Mouse (Mus musculus) thymus, postnatal 14 days (tissue): ENCODE measurements around the gene Pde4d.
A peak's percentile ranks its signal among the peaks of the same experiment; 100 is the strongest.

ENCODE experiments used
- DNase-seq: peaks from one replicate; pipeline ENCODE4 v3.0.0; 2021

Pde4d gene

GRCm38 (mm10) chr13:109645284-109645909, 1195.6 kb downstream of the Pde4d start:
- DNase-seq, result peak; percentile 27

DNA sequence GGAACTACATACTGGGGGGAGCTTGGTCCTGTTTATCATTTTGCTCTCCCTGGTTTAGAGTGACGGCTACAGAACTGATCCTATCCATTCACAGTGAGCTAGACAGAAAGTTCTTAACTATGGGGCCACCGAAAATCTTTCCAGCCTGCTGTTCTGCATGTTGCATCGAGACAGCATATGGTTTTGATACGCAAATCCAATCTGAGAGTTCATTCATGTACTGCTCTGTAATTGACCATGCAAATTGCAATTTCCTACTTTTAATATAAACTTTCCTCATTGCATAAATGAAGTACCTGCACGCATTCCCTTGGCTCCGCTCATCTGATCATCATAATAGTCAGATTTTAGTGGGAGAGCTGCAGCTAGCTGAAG, 1196.1 kb downstream of the Pde4d start:
- no peak for DNase-seq

DNA sequence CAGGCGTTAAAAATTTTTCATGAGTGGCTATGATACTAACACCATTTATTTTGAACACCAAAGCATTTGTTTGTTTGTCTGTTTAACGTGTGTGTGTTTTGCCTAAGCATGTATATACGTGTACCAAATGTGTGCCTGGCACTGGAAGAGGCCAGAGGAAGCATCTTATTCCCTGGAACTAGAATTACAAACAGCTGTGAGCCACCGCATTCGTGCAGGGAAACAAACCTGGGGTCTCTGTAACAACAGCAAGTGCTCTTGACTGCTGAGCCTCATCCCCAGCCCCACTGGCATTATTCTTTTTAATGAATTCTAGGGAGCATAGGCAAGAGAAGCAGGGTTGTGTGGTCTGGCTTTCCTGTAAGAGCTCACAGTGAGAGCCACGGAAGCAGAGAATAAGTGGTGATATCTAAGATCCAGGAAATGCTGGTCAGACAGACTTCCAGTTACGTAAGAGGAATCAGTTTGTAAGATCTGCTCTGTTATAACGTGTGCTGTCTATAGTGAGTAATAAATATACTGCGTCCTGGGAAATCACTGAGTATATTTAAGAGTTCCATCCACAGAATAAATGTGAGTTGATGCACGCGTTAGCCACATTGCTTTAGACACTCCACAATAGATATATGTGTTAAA, 1197.0 kb downstream of the Pde4d start:
- no peak for DNase-seq

DNA sequence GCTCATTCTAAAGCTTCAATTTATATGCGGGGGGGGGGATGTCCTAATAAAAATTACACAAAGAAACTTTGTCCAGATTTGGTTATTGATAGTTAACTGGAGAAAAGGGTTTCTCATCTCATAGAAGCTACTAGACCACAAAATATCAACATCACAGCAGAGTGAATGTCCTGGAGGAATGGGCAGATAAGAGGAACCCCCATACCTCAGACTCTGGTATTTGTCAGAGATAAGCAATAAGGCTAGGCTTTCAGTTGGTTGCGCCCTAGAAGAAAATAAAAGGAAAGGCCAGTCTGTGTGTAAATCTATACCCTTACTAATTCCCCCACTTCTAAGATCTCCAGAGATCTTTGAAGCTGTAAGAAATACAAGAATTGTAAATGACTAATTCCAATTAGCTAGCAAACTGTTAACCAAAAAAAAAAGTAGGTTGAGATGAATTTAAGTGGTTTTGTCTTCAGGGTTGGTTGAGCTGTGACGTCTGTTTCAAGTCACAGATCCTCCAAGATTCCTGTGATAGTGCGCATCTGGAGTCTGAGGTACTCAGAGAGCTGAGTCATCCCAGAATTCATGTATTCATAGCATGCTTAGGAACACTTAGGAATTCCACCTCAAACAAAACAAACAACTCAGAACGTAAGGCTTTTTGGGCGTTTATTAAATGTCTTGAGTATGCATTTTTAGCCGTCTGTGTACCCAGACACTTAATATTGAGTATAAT, 1197.9 kb downstream of the Pde4d start:
- DNase-seq, result no peak

DNA sequence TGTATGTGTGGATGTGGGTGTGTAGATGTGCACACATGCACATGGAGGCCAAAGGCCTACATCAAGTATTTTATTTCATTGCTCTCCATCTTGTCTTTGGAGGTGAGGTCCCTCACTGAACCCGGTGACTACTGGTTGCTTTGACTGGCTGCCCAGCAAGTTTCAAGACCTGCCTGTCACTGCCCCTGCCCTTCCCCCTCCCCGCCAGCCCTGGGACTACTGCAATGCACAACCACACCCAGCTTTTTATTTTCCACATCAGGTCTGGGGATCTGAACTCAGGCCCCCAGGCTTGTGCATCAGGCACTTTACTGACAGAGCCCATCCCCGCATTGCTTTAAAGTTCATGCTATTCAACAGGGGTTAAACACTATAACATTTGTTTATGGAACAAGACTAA, 1198.6 kb downstream of the Pde4d start:
- no peak for DNase-seq

DNA sequence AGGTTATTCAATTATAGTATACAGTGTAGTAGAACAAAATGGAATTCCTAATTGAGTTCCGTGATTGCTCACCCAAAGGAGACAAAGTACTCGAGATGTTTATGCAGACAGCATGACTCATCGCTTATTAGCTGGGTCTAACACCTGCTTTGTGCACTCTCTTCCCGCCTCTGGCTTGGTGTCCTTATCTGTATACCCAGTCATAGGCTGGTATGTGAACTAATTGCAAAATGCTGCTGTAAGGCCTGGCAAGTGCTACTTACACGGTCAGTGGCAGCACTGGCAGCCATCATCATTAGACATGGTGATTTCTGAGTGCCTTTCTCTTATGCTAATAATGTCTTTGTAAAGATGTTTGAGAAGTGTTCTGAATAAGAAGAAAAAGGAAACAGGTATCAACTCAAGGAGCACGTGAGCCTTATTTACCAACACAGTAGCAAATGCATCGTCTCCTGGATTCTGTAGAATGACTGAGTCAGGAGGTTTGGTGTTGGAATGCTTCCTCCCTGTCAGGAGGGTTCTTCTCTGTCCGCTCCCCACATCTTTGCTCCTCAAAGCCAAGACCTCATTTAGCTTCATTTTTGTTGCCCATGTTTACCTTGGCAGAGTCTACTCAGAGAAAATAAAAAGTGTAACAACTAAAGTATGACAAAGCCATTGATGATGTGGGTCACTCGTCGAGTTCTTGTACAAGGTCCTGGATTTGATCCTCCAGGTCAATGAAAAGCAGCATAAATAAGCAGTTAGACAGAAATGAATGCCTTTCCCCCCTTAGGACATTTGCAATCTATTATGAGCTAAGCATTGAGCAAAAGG, 1202.2 kb downstream of the Pde4d start:
- DNase-seq, result no peak

DNA sequence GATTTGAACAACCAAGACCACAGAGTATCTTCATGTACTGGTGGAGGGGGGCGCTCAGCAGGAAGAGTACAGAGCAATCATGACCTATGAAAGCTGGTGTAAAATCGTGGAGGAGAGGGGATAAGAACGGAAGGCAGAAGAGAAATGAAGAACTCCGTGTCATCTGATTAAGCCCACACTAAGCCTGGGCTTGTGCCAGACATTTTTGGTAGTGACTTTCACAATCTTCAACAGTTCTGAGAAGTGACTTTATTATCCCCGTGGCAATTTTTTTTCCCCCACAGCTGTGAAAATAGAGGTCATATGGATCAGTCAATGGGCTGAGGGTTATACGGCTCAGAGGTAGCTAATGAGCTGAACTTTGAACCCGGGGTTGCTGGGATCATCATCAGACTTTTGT, 1202.9 kb downstream of the Pde4d start:
- DNase-seq, result no peak

DNA sequence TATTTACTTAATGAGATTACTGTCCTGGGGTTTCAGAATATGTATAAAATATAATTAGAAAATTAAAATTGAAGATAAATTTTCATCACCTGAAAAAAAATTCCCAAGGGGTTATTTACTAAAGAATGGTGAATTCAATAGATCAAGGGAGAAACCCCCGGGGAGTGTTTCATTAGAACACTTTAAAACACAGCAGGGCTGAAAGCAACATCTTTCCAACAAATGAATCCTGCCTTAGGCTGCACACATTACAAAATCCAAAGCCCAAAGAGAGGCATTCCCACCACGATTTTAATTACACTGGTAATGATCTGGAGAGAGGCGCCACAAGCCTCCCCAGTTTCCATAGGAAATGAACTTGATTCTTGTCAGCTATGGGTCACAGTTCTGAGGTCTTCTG, 1205.6 kb downstream of the Pde4d start:
- no peak for DNase-seq

DNA sequence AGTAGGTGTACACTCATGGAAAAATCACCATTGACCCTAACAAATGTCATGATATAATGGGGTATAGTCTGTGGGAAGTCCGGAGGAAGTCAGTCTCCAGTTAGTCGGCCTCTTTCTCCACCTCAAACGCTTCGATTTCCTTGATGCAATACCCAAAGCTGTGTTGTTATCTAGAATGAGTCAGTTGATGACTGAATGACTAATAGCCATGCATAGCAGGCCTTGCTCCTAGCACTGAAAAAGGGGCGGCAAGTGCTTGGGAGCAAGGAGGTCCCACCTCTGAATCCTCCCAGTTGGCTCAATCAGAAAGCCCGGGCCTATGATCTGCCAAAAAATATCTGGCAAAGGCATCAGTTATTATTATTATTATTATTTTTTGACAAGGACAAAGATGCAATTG, 1209.4 kb downstream of the Pde4d start:
- no peak for DNase-seq

GRCm38 (mm10) chr13:109661345-109661744, 1211.6 kb downstream of the Pde4d start:
- no peak for DNase-seq

- DNase-seq, result no peak
Measured at GRCm38 (mm10) chr13:109662099-109662498, 1212.4 kb downstream of the Pde4d start.

DNA sequence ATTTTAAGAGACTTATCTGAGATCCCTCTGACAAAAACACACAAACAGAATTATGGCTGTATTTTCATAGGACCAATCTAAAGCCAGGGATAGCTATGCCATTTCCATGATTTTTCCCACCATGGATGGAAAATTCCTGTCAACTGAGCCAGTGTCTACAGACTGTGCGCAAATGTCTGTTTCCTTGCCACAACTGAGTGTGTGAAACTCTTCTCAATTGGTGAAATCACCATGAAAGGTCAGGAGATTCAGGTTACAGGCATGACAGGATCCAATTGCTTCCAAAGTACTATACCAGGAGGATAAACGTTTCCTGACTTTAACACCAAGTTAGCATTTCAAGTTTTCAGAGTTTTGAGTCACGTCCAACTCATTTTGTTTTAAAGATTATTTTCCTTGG, 1213.0 kb downstream of the Pde4d start:
- no peak for DNase-seq

DNA sequence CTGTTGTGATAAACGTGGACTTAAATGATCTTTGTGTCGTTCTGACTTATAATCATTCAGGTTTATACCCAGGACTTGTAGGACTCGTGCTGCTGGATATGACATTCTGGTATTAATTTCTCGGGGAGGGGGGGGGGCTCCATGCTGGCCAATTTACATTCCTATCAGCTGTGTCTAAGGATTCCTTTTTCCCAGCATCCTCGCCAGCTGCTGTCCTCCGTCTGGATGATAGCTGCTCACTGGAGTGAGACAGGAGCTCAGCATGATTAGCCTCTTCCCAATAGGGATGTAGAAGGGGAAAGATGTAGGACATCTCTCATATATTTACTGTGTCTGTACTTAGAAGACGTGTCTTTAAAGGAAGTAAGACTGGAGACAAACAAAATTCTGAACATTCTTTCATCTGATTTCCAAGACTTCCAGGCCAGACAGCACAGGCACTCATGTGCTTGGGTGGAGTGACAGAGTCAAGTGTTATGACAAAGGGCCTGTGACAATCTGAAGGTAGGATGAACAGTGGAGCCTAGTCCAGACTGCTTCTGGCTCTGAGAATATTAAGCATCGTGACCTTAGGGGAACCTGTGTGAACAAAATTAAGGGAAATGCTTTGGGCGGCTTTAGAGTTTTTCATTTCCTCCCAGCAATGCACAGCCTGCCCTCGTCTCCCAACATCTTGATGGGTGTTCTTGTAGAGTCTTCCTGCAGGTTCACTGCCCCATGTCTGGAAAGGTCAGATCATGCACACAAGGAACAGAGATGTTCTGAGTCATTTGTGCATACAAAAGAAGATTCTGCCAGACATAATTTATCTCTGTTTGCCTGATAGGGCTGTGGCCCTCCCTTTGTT, 1215.4 kb downstream of the Pde4d start:
- DNase-seq, result no peak

GRCm38 (mm10) chr13:109665803-109666403, 1216.2 kb downstream of the Pde4d start:
- no peak for DNase-seq

- DNase-seq, result no peak
Measured at GRCm38 (mm10) chr13:109669965-109670364, 1220.2 kb downstream of the Pde4d start.

- no peak for DNase-seq
Measured at GRCm38 (mm10) chr13:109671589-109672347, 1222.0 kb downstream of the Pde4d start.

DNA sequence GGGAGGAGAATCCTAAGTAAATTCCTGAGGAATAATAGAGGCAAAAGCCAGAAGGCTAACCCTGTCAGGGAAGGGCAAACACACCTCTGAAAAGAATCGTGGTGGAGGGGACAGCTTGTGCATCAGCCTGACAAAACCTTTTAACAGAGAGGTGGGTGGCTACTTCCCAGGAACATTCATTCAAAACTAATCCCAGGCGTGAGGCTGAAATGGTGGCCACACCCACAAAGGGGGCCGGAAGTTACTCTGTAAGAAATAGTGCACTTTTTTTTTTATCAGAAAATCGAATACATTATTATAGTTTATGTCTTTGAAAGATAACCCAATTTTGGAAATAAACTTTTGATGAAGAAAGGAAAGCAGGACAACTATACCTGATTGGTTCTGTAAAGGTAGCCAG, 1227.3 kb downstream of the Pde4d start:
- no peak for DNase-seq

DNA sequence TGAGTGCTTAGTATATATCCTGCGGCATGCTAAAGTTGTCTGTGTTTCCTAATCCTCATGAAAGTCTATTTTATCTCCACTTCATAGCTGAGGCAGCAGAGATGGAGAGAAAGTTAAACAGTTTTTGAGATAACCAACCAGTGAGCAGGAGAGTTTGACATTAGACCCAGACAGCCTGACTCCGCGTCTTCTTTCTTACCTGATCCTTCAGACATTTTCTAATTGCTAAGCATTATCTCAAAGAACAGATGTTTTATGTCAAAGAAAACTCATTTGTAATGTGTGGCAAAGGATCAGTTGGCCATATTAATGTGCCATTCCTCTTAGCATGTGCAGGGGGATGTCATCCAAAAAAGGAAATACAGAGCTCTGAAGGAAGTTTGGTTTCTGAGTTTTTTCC, 1227.9 kb downstream of the Pde4d start:
- DNase-seq, result no peak

GRCm38 (mm10) chr13:109678991-109679390, 1229.2 kb downstream of the Pde4d start:
- no peak for DNase-seq

GRCm38 (mm10) chr13:109680229-109680628, 1230.5 kb downstream of the Pde4d start:
- no peak for DNase-seq

DNA sequence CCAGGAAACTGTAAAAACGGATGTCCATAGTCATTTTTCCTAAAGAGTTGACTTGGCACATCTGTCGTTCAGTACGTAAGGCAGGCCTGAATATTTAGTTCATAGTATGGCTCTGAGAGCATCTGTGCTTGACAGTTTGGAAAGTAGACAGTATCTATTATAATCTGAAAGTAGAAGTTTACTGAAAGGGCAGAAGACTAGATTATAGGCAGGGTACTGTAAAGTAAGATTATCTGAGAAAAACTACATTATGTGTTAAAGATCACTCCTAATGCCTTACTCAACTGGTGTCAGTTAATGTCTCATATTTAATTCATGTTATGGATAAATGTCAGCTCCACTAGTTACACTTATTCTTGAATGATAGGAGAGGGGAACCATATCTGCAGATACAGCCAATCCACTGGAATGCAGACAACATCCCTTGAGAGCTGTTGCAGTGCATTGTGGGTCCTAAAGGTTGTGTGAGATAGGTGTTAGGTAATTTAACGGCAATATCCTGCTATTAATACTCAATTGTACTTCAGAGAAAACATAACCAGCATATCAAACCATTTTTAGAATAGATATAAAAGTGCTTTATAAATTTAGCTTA, 1232.0 kb downstream of the Pde4d start:
- no peak for DNase-seq
